Mouse (Mus musculus): Measurements from ENCODE around the gene Epb41l3. TPM values are rescaled to one million over a fixed set of nuclear protein-coding genes. Genes with fewer than 3 reads are reported as not detected.

Epb41l3 gene
- 10 to 100 TPM; 80.3 to 94.5 TPM for total RNA-seq (2021)

GRCm38 (mm10) chr17:69075501-69076237 is at the start of gene Epb41l3:
Epb41l3 (plus strand) TSS chr17:69075683.
- intact Hi-C loops (cut with DNase I): no loop called here
- DNase-seq: peak; percentile 83

GRCm38 (mm10) chr17:69038760-69039675 is 36.5 kb upstream of the Epb41l3 start:
- DNase-seq: no peak
- intact Hi-C loops (cut with DNase I): no loop called here

GRCm38 (mm10) chr17:69041516-69041915 is 34.0 kb upstream of the Epb41l3 start:
- intact Hi-C loops (cut with DNase I): no loop called here

GRCm38 (mm10) chr17:69048826-69049225 is 26.7 kb upstream of the Epb41l3 start:
- intact Hi-C loops (cut with DNase I): no loop called here
- DNase-seq: no peak

More at GRCm38 (mm10) chr17:69041516-69041915, 34.0 kb upstream of the Epb41l3 start:
- DNase-seq: peak; percentile 43

GRCm38 (mm10) chr17:69054029-69054428 is 21.5 kb upstream of the Epb41l3 start:
- intact Hi-C loops (cut with DNase I): no loop called here
- no peak for DNase-seq

GRCm38 (mm10) chr17:69059760-69060159 is 15.7 kb upstream of the Epb41l3 start:
- no peak for DNase-seq
- intact Hi-C loops (cut with DNase I): no loop called here

GRCm38 (mm10) chr17:69060388-69060787 is 15.1 kb upstream of the Epb41l3 start:
- no peak for DNase-seq
- intact Hi-C loops (cut with DNase I): no loop called here

GRCm38 (mm10) chr17:69061883-69062745 is 13.4 kb upstream of the Epb41l3 start:
- intact Hi-C loops (cut with DNase I): no loop called here
- no peak for DNase-seq

GRCm38 (mm10) chr17:69067937-69068739 is 7.3 kb upstream of the Epb41l3 start:
- intact Hi-C loops (cut with DNase I): no loop called here
- DNase-seq: no peak

GRCm38 (mm10) chr17:69074095-69074494 is 1.4 kb upstream of the Epb41l3 start:
- no peak for DNase-seq
- intact Hi-C loops (cut with DNase I): no loop called here

GRCm38 (mm10) chr17:69076238-69076625 is 749 bp downstream of the Epb41l3 start:
- intact Hi-C loops (cut with DNase I): no loop called here
- peak; percentile 86 for DNase-seq

GRCm38 (mm10) chr17:69076747-69077543 is 1.5 kb downstream of the Epb41l3 start:
- intact Hi-C loops (cut with DNase I): no loop called here
- DNase-seq: peak; percentile 12

GRCm38 (mm10) chr17:69077544-69077920 is 2.0 kb downstream of the Epb41l3 start:
- intact Hi-C loops (cut with DNase I): no loop called here
- peak; percentile 6 for DNase-seq

- intact Hi-C loops (cut with DNase I): no loop called here
Measured at GRCm38 (mm10) chr17:69082316-69082715, 6.8 kb downstream of the Epb41l3 start.

GRCm38 (mm10) chr17:69091618-69092017 is 16.1 kb downstream of the Epb41l3 start:
- intact Hi-C loops (cut with DNase I): no loop called here
- no peak for DNase-seq

More at GRCm38 (mm10) chr17:69082316-69082715, 6.8 kb downstream of the Epb41l3 start:
- DNase-seq: peak; percentile 37

GRCm38 (mm10) chr17:69097068-69097467 is 21.6 kb downstream of the Epb41l3 start:
- intact Hi-C loops (cut with DNase I): no loop called here
- no peak for DNase-seq

- DNase-seq: peak; percentile 18
- intact Hi-C loops (cut with DNase I): no loop called here
Measured at GRCm38 (mm10) chr17:69097955-69098354, 22.5 kb downstream of the Epb41l3 start.

- intact Hi-C loops (cut with DNase I): loop anchor here (10.0 kb wide), 1 partner anchor 929 kb away; no protein-coding TSS in a partner anchor
- DNase-seq: no peak
Measured at GRCm38 (mm10) chr17:69103326-69103725, 27.8 kb downstream of the Epb41l3 start.
